Mouse (Mus musculus) right cerebral cortex, postnatal 36 days (tissue): ENCODE measurements at regions not wholly inside any gene's neighbourhood (a gene's known extent, or its start where the extent isn't known, plus 50 kb on each side); places are given as distances from the start of the nearest gene placed in this dataset.
"Not testable (repeated sequence)": the region's sequence is repeated elsewhere in the genome, so short reads cannot be mapped to it uniquely, and the experiment has no call there.

Experiments used
- DNase-seq, 2 experiments: peaks; one replicate each; pipeline ENCODE4 v3.0.0; 2022; ENCODE audit warnings: low spot score in 2 of 2, mixed read lengths in 1 of 2

DNA sequence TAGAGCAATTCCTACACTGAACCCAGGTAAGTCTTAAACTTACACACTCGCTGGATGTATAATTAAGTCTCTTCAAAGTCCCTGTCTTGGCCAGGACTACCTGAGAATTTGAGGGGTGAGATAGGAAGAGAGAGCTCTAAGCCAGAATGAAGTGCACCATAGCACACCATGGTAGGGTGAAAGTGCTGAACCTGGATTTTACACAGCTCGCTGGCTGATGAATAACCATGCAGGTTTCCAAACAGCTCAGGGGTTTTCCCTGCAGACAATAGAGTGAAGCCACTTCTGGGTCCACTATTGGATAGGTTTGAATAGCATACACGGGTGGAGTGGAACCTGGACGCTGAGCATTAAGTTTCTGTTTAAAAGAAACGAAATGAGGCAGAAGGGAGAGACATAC lies 180.7 kb upstream of the Plxna2 start:
- no peak for DNase-seq

GRCm38 (mm10) chr1:194435060-194435459 lies 183.0 kb upstream of the Plxna2 start:
- no peak for DNase-seq

- DNase-seq: no peak
These were observed 189.4 kb upstream of the Plxna2 start for GRCm38 (mm10) chr1:194428586-194428985.

DNA sequence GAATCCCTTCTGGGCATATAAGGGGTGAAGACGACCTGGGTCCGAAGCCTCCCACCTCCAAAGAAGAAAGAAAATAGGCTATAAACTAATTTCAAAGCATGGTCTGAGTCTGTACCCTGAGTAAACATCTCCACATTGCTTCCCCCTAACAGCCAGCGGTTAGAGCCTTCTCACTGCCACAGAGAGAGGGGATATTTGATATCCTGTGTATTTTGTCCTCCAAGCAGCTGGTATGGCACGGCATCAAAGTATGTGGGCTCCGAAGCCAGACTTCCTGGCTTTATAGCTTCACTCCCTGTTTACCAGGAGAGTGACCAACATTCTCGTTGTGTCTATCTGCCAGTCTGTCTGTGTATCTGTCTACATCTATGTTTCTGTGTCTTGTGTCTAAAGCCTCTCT lies 191.7 kb upstream of the Plxna2 start:
- no peak for DNase-seq

DNA sequence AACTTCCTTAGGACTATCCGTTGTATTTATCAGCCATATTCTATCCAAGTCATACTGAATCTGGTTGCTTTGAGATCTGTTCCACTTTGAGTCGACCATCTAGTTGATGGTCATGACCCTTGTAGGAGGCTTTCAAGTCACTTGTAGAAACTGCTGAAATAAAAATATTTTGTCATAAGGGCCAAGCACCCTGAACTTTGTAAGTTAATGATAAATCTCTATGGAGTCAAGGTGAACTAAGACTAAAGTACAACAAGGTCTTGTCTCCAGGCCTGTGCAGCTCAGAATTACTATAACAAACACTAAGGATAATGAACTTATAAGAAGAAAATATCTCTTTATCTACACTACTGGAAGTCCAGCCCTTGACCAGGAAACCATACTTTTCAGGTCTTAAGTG lies 193.8 kb upstream of the Plxna2 start:
- no peak for DNase-seq

- DNase-seq: no peak
These were observed 205.8 kb upstream of the Plxna2 start for GRCm38 (mm10) chr1:194412193-194412592.

DNA sequence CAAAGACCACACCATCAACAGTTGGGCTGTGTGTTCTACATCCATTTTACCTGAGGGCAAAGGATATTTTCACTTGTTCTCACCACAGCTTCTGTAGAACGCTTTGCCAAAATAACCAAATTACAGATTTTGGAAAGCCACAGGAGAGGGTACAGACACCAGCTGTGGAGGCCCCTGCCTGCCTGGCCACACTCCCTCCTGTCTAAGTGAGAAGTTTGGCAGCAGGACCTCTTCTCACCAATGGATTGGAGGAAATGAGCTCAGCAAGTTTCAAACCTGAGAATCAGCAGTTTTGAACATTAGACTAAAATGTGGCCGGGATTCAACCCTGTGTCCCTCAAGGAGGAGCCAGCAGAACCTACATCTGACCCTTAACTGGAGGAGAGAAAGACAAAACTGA lies 206.2 kb upstream of the Plxna2 start:
- DNase-seq: no peak

DNA sequence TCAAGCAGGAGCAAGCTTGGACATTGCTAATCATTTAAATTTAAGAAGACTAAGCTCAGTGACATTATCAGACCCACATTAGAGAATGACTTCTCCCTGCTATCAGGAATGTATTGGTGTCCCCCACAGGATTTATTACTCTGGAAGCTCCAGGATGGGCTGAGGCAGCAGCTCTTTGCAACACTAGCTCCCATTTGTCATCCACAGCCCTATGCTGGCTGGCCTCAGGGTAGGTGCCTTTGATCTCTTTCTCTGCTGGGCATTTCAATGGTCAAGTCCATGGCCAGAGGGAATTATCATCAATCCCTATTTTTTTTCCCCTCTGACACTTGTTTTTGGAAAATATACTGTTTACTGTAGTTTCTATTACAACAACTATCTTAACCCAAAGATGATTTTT lies 218.7 kb upstream of the Plxna2 start:
- DNase-seq: no peak

DNA sequence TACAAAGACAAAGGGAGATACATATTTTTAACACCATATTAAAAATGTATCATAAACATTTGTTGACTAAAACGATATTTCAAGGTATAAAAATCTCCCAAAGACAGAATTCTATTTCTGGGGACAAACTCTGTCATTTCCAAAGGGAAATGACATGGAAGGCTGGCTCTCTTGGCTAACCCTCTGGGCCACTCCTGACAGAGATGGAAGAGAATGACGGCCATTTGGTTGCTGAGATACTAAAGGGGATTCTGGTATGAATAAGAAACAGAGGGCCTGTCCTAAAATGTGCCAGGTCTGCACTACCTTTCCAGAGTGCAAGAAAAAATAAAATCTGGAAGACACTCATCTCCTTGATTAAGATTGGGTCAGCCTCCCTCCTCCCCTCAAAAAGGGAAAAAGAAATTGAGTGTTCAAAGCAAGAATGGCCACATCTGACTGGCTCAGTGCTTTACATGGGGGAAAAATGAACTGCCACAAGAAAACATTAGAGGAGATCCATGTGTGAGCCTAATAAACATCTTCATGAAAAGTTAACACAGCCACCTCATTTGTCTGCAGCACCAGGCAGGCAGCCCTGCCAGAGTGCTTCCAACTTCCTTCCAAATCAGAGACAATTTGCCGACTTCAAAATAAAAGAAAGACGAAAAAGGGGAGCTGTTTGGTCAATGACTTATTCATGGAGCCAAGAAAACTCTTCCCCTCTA lies 221.1 kb upstream of the Plxna2 start:
- DNase-seq: no peak

- DNase-seq: no peak
These were observed 224.3 kb upstream of the Plxna2 start for GRCm38 (mm10) chr1:194393720-194394119.

GRCm38 (mm10) chr1:194390202-194390601 lies 227.8 kb upstream of the Plxna2 start:
- no peak for DNase-seq

- DNase-seq: no peak
These were observed 239.9 kb upstream of the Plxna2 start for GRCm38 (mm10) chr1:194378135-194378534.

- DNase-seq: not testable (repeated sequence)
These were observed 244.5 kb upstream of the Plxna2 start for GRCm38 (mm10) chr1:194373511-194373910.

GRCm38 (mm10) chr1:194363917-194364316 lies 254.1 kb upstream of the Plxna2 start:
- DNase-seq: no peak

DNA sequence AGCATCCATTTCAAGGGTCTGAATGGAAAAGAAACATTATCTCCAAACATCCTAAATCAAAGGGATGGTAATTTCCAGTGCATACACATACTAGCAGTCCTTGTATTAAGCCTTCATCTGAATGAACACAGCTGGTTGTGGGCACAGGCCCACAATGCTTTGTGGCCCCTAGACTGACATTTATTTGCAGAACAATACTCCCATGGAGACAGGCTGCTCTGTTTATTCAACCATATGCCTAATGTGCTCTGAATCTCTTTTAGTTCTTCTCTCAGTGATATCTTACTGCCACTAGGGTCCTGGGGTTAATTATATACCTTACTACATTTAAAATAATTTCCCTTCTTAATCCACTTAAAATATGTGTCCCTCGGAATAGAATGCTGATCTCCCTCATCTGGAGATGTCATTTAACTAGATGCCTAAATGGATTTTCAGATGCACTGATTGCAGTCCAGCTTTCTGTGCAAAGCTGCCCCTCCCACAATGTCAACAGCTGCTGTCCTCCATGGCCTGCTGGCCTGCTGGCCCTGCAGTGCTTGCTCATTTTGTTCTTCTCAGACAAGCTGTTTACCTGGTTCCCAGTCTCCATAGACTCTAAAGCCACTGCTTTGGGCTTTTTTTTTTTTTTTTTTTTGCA lies 254.8 kb upstream of the Plxna2 start:
- no peak for DNase-seq

GRCm38 (mm10) chr1:194362298-194362697 lies 255.7 kb upstream of the Plxna2 start:
- no peak for DNase-seq

GRCm38 (mm10) chr1:194361316-194361715 lies 256.7 kb upstream of the Plxna2 start:
- no peak for DNase-seq

DNA sequence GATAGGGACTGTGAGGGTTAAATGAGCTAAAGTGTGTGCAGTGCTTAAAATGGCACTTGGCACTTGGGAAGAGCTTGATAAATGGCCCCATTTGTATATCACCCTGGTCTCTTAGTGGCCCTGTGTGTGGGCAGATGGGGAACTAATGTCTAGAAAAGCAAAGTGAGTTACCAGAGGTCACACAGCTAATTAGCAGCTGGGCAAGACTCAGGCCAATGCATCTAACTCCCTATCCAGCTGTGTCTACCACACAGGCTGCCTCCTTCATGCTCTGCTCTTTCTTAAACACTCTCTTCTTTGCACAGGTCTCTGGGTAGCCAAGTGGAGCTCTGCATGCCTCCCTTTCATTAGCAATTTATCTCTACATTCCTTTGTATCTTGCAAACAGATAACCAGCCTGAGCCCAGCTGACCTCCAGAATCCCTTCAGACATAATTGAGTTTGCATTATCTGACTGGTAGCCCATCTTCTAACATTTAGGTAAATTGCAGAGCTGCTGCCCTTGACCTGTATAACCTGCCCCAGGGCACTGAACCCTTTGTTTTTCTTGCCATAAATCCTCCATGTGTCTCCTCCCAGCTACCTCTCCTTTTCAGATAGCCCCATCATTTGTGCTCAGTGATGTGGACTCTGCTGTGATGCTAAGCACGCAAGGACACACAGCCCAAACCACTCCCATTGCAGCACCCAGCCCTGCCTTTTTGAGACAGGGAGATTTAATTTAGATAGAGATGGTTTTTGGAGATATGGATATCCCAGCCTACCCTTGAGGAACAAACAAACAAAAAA lies 263.5 kb upstream of the Plxna2 start:
- no peak for DNase-seq

DNA sequence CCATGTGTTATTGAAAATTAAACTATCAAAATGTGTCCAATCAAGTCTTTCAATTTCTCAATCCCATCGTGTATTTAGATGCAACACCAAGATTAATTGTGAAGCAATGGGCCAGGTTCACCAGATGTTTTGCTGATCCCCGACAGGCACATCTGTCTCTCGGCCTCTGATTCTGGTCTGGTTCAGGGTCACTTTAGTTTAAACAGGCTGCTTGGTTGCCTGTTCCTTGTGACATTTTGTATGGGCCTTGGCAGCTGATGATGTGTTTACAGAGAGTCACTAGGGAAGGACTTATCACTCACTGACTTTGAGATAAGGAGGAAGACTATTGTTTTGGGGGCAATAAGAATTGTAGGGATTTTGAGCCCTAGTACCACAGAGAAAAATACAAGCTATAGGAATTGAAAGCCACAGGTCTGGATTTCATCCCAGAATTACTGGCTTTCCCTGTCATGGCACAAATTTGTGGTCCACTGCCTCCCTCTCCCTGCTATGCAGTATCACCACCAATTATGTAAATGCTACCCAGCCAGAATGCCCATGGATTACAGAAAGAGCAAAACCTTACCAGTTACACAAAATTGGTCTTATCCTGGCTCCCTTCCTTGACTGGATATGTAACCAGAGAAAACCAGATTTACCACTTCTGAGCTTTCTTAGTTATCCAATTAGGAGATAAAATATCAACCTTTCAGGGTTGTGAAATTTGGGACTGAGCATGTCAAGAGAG lies 272.5 kb upstream of the Plxna2 start:
- DNase-seq: no peak

- no peak for DNase-seq
These were observed 275.4 kb upstream of the Plxna2 start for GRCm38 (mm10) chr1:194342568-194342967.

- DNase-seq: no peak
These were observed 276.3 kb upstream of the Plxna2 start for GRCm38 (mm10) chr1:194341758-194342157.
